Mouse (Mus musculus): ENCODE measurements at regions not wholly inside any gene's neighbourhood (a gene's known extent, or its start where the extent isn't known, plus 50 kb on each side); places are given as distances from the start of the nearest gene placed in this dataset.

DNA sequence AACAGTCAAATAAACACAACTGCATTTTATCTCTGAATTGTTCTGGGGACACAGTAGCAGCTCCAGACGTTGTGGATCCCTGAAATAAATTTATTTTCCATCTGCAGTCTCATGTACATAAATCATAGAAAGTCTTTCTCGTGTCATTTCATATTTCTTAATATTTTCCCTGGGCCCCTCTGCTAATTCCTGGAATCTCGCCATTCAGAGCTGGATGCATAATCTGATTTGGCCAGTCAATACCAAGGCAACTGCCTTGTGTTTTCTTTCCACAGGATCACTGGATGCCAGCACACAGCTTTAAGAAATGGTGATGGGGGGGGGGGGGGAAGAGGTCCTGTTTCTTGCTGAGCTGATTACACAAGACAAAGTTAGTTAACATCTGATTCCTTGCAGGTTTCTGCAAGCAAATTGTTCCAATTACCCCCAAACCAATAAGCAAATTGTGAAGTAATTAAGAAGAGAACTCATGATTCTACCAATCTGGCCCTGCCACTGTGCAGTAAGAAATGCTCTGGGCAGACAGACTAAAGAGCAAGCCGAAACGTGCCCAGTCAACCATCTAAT is 824.2 kb upstream of the Sox9 start:
- TF ChIP-seq GATA1 (IDR thresholded peaks at IDR 0.05; ENCODE audit: low read length): no peak

DNA sequence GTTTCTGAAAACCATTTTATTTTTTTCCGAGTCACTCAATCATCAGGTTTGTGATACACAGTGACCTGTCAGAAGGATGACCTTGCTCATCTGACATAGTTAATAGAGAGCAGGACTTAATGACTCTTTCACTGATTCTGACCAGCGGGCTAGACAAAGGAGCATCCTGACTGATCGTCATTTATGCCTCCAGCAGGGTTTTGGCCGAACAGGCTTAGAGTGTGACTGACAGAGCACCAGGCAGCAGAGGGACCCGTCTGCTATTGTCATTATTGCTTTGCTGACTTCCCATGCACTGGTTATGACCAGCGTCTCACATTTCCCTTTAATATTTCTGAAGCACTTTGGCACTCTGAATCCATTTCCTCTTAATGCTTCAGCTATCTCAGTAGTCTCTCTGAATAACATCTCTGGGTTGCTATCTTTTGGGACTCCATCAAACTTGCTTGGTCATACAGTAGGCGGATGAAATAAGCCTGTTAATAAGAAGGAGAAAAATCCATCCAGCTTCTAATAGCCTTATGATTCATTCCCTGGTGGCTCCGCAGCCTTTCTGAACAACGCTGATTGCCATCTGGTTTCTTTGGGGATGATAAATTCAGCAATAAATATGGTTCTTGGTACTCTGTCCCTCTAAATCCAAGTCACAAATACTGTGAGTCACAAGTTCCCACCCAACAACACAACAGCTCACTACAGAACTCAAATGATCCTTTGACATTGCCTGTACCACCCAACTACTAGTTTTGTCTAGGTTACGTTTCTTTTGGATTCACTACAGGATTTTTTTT is 820.8 kb upstream of the Sox9 start:
- TF ChIP-seq GATA1 (IDR thresholded peaks at IDR 0.05; ENCODE audit: low read length): no peak

DNA sequence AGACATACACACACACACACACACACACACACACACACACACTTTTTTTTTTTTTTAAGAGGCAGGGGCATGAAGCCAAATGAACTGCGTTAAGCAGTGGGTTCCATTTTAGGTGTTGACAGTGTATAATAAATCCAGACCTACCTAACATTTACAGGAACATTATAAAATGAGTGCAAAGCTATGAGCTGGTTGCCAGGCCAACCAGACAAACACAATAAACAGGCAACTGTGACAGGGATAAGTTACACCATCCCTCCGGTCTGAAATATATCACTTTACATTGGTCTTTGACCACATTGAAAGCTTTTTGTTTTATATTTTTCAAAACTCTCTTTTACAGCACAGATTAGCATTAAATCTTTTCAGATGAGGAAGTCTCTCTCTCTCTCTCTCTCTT is 820.2 kb upstream of the Sox9 start:
- TF ChIP-seq GATA1 (IDR thresholded peaks at IDR 0.05; ENCODE audit: low read length): no peak

DNA sequence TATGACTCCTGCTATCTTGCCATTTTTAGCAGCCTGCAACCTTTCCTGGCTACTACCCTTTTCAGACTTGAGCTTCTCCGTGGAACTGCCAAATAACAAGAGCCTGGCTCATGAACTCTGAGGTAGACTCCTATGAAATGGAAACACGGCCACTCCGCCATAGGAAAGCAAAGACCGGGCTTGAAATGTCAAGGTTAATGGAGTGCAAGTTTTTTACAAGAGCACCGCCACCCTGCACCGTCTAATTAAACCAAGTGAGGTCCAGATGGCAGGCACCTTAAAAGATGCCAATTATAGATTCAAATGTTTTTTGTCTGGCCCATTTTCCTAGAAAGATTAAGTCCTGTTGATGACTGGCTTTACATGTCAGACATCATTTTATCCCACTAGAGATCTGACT is 818.0 kb upstream of the Sox9 start:
- no peak for TF ChIP-seq GATA1 (IDR thresholded peaks at IDR 0.05; ENCODE audit: low read length)

DNA sequence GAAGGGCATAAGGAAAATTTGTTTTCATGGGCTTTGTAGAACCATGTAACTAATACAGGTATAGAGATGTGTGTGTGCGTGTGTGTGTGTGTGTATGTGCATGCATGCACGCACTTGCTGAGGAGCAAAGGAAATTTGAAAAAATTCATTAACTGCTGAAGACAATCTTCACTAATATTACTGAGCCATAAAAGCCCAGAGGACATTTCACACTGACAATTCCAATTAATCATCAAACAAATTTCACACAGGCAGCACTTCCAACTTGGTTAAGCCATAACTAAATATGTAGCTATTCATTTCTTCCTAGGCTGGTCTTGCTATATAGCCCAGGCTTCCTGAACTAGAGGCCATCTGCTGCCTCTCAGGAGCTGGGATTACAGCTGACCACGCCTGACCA is 815.6 kb upstream of the Sox9 start:
- TF ChIP-seq GATA1 (IDR thresholded peaks at IDR 0.05; ENCODE audit: low read length): no peak

DNA sequence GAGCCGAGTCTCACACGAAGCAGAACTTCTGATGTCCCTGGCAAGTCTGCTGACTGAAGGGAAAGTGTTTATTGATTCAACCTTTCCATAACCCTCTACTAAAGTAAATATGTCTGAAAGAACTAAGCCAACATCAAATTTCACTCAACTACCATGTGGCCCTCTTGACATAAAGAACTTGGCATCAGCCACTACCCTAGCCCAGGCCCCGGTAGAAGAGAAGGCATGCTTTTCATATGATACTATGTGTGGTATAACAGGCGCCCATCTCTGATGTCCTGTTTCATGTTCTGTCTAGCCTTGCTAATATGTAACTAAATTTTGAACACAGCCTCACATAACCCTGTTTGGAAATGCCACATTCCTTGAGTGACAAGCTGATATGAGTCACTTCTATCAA is 811.0 kb upstream of the Sox9 start:
- TF ChIP-seq GATA1 (IDR thresholded peaks at IDR 0.05; ENCODE audit: low read length): no peak

DNA sequence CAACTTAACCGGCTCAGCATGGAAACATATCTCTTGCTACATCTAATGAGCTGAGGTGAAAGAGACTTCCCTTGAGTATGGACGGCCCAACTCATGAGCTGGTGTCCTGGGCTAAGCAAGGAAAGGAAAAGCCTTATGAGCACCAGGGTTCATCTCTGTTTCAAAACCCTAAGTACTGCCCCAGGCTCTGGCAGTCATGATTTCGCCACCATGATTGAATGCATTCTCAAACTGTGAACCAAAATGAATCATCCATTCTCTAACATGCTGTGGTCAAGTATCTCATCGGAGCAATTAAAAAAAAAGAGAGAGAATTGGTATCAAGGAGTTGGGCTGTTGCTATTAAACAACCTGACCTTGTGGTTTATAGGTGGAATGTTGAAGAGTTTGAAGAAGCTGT is 803.4 kb upstream of the Sox9 start:
- no peak for TF ChIP-seq GATA1 (IDR thresholded peaks at IDR 0.05; ENCODE audit: low read length)

DNA sequence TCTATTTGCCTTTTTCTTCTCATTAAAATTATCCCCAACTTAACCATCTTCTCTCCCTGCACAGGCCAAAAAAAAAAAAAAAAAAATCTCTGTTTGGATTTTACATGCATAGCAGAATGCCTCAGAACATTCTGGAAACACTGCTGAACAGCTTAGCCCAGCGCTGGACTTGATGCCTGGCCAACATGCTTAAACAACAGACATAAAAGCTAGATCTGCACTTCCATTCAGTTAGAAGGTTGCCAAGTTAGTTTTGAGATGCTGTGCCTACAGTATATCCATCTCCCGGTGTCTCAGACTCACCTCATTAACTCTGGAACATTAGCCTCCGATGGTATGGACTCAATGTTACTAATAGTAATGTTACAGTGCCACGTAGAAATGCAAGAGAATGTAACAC is 785.6 kb upstream of the Sox9 start:
- TF ChIP-seq GATA1 (IDR thresholded peaks at IDR 0.05; ENCODE audit: low read length): no peak

DNA sequence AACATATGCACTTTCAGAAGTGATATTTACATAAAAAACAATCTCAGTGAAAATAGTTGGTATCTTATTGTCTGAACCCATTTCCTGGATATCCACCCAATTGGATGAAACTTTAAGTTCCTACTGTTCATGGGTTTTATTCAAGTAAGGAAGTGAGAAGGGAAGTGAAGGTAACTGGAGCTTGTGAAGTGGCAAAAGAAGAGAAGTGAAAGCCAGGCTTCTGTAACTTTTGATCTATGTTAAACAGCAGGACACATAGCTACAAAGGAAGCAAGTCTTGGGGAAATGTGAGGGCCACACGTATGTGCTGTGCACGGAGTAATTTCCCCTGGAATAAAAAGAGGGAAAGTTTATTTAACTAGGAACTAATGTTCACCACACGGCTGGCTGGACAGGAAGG is 764.1 kb upstream of the Sox9 start:
- TF ChIP-seq GATA1 (IDR thresholded peaks at IDR 0.05; ENCODE audit: low read length): no peak

DNA sequence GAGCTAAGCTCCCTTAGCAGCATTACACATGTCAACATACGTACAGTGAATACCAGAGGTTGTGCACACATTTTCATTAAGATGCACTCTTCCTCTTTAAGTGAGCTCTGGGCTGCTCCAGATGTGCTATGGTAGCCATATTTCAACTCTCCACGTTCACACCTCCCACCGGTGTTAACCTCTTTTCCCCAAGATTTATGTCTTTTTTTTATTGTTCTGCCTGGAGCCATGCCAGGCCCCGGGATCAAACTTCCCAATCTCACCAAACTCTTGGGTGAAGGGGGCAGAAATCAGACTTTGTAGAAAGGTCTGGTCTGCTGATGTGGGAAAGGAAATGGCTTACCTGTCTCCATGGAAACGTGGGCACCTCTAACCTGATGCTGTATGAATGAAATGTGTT is 754.0 kb upstream of the Sox9 start:
- TF ChIP-seq GATA1 (IDR thresholded peaks at IDR 0.05; ENCODE audit: low read length): no peak

DNA sequence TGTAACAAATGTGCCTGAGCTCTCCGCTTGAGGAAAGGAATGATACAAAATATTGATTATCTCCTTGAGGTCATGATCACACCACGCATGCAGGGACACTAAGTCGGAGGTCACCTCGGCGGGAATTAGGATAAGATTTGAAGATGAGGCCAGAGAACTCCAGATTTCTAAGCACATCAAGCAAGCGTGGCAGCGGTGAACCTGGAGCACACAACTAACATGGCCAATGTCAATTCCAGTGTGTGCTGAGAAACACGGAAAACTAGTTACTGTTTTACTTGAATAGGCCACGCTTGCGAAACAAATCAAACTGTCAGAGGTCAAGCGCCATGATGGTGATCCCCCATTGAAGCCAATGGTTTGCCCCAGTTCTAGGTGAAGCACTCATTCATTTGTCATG is 743.3 kb upstream of the Sox9 start:
- no peak for TF ChIP-seq GATA1 (IDR thresholded peaks at IDR 0.05; ENCODE audit: low read length)

DNA sequence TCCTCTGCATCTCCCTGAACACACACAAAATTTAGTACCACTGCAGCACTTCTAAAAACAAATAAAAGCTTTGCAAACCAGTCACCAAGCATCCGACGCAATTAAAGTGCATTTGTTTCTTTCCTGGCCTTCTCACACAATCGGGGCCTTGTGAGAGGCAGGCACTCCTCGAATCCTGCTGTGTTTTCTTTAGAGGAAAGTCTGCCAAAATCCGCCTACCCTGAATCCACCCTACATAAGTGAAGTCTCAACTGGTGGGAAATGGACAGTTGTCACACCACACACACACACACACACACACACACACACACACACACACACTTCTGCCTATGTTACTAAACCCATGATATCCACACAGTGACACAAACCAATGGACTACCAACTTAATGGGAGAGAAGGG is 737.6 kb upstream of the Sox9 start:
- no peak for TF ChIP-seq GATA1 (IDR thresholded peaks at IDR 0.05; ENCODE audit: low read length)

DNA sequence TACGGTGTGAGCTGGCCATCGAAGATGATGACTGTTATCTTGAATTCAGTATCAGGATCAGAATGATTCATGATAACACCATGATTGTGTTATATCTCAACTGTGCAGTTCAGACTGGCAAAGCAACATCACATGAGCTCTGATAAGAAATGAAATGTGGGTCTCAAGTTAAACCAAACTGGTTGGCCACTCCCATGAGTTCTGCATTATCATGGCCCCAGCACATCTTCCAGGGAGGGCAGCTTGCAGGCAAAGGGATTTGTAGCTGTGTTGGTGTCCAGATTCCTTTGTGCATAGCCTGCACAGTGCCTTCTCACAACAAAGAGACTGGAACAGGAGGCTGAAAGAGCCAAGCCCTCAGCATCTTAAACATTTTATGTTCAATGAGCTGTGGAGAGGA is 736.7 kb upstream of the Sox9 start:
- no peak for TF ChIP-seq GATA1 (IDR thresholded peaks at IDR 0.05; ENCODE audit: low read length)

DNA sequence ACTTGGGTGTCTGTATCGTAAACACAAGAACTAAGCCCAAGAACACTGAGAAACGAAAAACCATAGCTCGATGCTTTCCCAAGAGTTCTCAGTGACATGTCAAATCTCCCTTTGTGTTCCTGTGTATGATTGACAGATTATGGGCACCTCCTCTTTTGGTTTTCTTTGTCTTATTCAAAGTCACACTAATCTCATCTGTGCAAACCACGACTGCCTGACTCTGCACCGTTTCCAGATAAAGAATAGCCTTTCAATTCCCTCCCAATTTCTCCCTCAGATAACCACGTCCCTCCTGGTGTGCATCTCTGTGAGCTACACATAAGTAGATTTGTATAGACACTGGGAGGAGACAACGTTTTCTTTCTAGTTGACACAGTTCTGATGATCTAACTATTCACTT is 731.7 kb upstream of the Sox9 start:
- TF ChIP-seq GATA1 (IDR thresholded peaks at IDR 0.05; ENCODE audit: low read length): no peak

DNA sequence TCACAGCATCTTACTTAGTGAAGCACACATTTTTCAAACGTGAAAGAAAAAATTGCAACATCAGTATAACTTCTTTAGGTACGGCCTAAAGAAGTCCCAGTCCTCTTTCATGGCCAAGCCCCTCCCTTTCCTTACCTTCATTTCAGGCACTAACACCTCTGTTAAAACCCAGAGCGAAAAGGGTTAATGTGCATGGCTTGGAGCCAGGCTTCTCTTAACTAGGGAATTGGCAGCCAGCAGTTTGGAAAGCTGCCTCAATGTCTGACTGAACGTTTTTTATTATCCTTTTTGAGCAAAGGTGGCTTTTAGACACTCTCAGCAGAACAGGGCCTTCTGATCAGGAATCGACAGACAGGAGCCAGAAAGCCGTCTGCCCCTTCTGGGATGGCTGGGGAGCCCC is 726.4 kb upstream of the Sox9 start:
- TF ChIP-seq GATA1 (IDR thresholded peaks at IDR 0.05; ENCODE audit: low read length): no peak

DNA sequence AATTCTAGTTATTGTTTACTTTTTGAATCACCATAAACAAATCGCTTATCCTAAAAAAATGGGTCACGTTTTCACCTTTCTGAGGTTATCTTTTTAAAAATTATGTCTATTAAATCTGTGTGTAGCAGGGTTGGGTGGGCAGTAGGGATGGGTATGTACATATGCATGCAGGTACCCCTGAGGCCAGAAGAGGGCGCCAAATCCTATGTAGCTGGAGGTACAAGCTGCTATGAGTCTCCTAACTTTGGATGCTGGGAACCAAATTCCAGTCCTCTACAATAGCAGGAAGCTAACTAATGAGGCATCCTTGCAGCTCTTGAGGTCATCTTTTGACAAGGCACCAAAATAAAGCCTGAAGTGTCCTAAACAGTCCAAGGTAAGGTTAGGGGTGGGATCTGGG is 714.8 kb upstream of the Sox9 start:
- TF ChIP-seq GATA1 (IDR thresholded peaks at IDR 0.05; ENCODE audit: low read length): no peak

DNA sequence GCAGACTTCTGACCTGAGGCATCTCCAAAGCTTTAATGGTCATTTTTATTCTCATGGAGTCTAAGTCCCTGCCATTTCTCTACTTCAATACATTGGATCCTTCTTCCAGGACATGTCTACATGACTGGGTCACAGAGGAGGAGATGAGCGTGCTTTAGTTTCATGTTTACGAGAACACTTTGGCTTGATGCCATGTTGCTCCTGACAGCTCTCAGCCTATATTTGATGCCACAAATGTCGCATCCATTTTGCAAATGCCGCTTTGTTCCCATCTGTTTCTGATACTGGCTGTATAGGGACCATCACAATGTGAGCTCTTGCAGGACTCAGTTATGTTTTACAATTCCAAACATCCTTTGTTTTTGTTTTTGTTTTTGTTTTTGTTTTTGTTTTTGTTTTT is 713.2 kb upstream of the Sox9 start:
- no peak for TF ChIP-seq GATA1 (IDR thresholded peaks at IDR 0.05; ENCODE audit: low read length)

DNA sequence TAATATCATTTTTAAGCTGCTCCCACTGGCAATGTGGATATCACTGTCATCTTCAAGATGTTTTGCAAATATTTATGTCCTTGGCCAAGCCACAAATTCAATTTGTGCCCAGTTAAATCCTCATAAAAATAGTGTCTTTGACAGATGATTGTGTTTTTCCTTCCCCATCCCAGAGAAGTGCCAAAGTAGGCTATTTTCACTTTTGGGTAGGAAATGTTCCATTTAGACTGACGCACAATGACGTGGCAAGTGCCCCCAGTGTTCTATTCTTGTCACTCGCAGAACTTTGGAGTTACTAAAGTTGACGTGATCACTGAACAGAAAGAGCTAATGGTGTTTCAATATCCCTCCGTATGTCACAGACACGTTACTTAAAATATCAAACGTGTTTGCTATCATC is 710.5 kb upstream of the Sox9 start:
- no peak for TF ChIP-seq GATA1 (IDR thresholded peaks at IDR 0.05; ENCODE audit: low read length)

All from G1E-ER4 (cell line).